Mouse (Mus musculus) CH12F3 (cell line): ENCODE measurements around the gene Fbxl18.

ENCODE experiments used
- in situ Hi-C: fragments of 300-500 bp; cut with MboI; formaldehyde crosslinking; loops from 2 replicates; pipeline ENCODE4 v1.14.3; 2020; ENCODE audit warnings: low sequenced_read_pairs

The Fbxl18 gene

GRCm38 (mm10) chr5:142917402-142917801 is 22.2 kb upstream of the Fbxl18 start:
- in situ Hi-C loops = no loop called here

- in situ Hi-C loops = no loop called here
Observed at GRCm38 (mm10) chr5:142916593-142916992, 21.4 kb upstream of the Fbxl18 start.

- in situ Hi-C loops = no loop called here
Observed at GRCm38 (mm10) chr5:142915231-142915630, 20.0 kb upstream of the Fbxl18 start.

- in situ Hi-C loops = no loop called here
Observed at GRCm38 (mm10) chr5:142912739-142913138, 17.5 kb upstream of the Fbxl18 start.

GRCm38 (mm10) chr5:142912320-142912719 is 17.1 kb upstream of the Fbxl18 start:
- in situ Hi-C loops = no loop called here

- in situ Hi-C loops = no loop called here
Observed at GRCm38 (mm10) chr5:142911629-142912028, 16.4 kb upstream of the Fbxl18 start.

GRCm38 (mm10) chr5:142909576-142910278 is 14.5 kb upstream of the Fbxl18 start:
- in situ Hi-C loops = no loop called here

GRCm38 (mm10) chr5:142908941-142909575 is 13.8 kb upstream of the Fbxl18 start:
- in situ Hi-C loops = no loop called here

GRCm38 (mm10) chr5:142907803-142908559 is 12.8 kb upstream of the Fbxl18 start:
- in situ Hi-C loops = no loop called here

GRCm38 (mm10) chr5:142907048-142907802 is 12.0 kb upstream of the Fbxl18 start:
- in situ Hi-C loops = no loop called here

- in situ Hi-C loops = no loop called here
Observed at GRCm38 (mm10) chr5:142906532-142907047, 11.4 kb upstream of the Fbxl18 start, which contains the start of gene Actb. TSS of gene Actb (minus strand) at chr5:142906754.

GRCm38 (mm10) chr5:142905725-142906531 is 10.7 kb upstream of the Fbxl18 start:
- in situ Hi-C loops = no loop called here

- in situ Hi-C loops = no loop called here
Observed at GRCm38 (mm10) chr5:142905038-142905695, 9.9 kb upstream of the Fbxl18 start.

GRCm38 (mm10) chr5:142904208-142905037 is 9.2 kb upstream of the Fbxl18 start:
- in situ Hi-C loops = no loop called here

GRCm38 (mm10) chr5:142903470-142904207 is 8.4 kb upstream of the Fbxl18 start:
- in situ Hi-C loops = no loop called here

GRCm38 (mm10) chr5:142902506-142903314 is 7.5 kb upstream of the Fbxl18 start:
- in situ Hi-C loops = no loop called here
